Mouse (Mus musculus) spleen, adult 2 months (tissue): ENCODE data around the gene Canx.
"Not testable (repeated sequence)": the region's sequence is repeated elsewhere in the genome, so short reads cannot be mapped to it uniquely, and the experiment has no call there.

Source experiments
- CTCF ChIP-seq: fragments of 200-500 bp; IDR thresholded peaks from 2 replicates; pipeline ENCODE4 v1.5.1; 2011; ENCODE audit warnings: mild to moderate bottlenecking, inconsistent platforms; ENCODE audit not compliant: insufficient read depth, insufficient read length, insufficient replicate concordance; ENCODE audit errors: extremely low read depth
- POLR2A ChIP-seq: fragments of 200-500 bp; IDR thresholded peaks from 2 replicates; pipeline ENCODE4 v1.6.1; 2011; ENCODE audit warnings: low read depth, low read length, inconsistent platforms

DNA sequence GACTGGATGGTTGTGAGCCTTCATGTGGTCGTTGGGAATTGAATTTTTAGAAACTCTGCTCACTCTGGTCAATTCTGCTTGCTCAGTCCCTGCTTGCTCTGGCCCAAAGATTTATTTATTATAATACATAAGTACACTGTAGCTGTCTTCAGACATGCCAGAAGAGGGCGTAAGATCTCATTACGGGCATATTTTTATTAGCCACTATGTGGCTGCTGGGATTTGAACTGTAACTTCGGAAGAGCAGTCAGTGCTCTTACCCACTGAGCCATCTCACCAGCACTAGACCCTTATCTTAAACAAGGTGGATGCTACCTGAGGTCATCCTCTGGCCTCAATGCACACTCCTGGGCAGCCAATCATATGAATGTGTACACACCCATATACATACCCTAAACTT, 6.1 kb downstream of the Canx start:
- TF ChIP-seq POLR2A, CTCF: not testable (repeated sequence)
